16 mouse cellular contexts compared by ENCODE assay signal in genomic region chr3:82048681-82049080, GRCm38 (mm10). TPM values are rescaled to one million over a fixed set of nuclear protein-coding genes. Genes with fewer than 3 reads are reported as not detected.
DNase-seq lines count a peak whose midpoint lies in the region; ATAC-seq and TF ChIP-seq lines count a peak whose summit lies in the region.
"Had no signal": no experiment of that assay in that cellular context is flagged by ENCODE, and none has a peak within 500 bp of the region (broad histone marks: within the 10 kb centered on the region; RNA-seq: fewer than 3 reads in every experiment).

No protein-coding gene starts in this region.

- H3K4me3 ChIP-seq in lung, embryonic 14.5 days (ENCODE audit: low read depth, low read length) = no peak overlapping the region
- no peak overlapping the region for H3K4me3 ChIP-seq in lung, adult 2 months (replicated peaks; ENCODE audit: extremely low read depth, low read depth, low read length)
- H3K4me3 ChIP-seq in lung, embryonic 15.5 days = no peak overlapping the region
- H3K4me3 ChIP-seq in stomach, embryonic 14.5 days (ENCODE audit: low read depth, low read length) = no peak overlapping the region
- H3K4me3 ChIP-seq: embryonic facial prominence, embryonic 13.5 days; heart, embryonic 13.5 days had no signal

- no peaks in the 10 kb centered on the region for H3K9me3 ChIP-seq in lung, embryonic 14.5 days (ENCODE audit: low read depth, low read length)
- no peaks in the 10 kb centered on the region for H3K9me3 ChIP-seq in lung, embryonic 15.5 days
- no peaks in the 10 kb centered on the region for H3K9me3 ChIP-seq in stomach, embryonic 14.5 days (ENCODE audit: control insufficient read depth, low read depth, low read length)
- H3K9me3 ChIP-seq: embryonic facial prominence, embryonic 13.5 days; heart, embryonic 13.5 days had no signal

- no peaks in the 10 kb centered on the region for H3K27me3 ChIP-seq in lung, embryonic 14.5 days (ENCODE audit: insufficient read depth, low read length)
- no peaks in the 10 kb centered on the region for H3K27me3 ChIP-seq in lung, embryonic 15.5 days
- no peaks in the 10 kb centered on the region for H3K27me3 ChIP-seq in stomach, embryonic 14.5 days (ENCODE audit: control insufficient read depth, insufficient read depth, low read length)
- H3K27me3 ChIP-seq: embryonic facial prominence, embryonic 13.5 days; heart, embryonic 13.5 days had no signal

- peak; percentile 35 for DNase-seq in embryo, embryonic 10 days (ENCODE audit: low spot score)
- no peak for DNase-seq in embryo, embryonic 9.5 days (ENCODE audit: extremely low spot score)
- DNase-seq in lung, embryonic 14.5 days = peak; percentile 81
- no peak for DNase-seq in lung, adult 2 months
- no peak for DNase-seq in yolk sac, embryonic 10.5 days (ENCODE audit: low spot score)
- no peak for DNase-seq in heart, postnatal 14 days
- DNase-seq: adrenal gland, adult 8-10 months; cerebellum, adult 18-20 months; gastrocnemius, postnatal 10 days; liver, postnatal 0 days; right cerebral cortex, postnatal 4 days had no signal

- H3K4me2 ChIP-seq in lung, embryonic 14.5 days = 0 out of 2 replicates have a peak overlapping the region, but pooled peaks have one; percentile 21
- H3K4me2 ChIP-seq in lung, embryonic 15.5 days = no peak overlapping the region
- no peak overlapping the region for H3K4me2 ChIP-seq in stomach, embryonic 14.5 days (replicated peaks; ENCODE audit: low read depth, low read length)
- H3K4me2 ChIP-seq: embryonic facial prominence, embryonic 13.5 days; heart, embryonic 13.5 days had no signal

- peaks cover 34% of the 10 kb centered on the region for H3K36me3 ChIP-seq in lung, embryonic 14.5 days (ENCODE audit: insufficient read depth)
- H3K36me3 ChIP-seq in lung, embryonic 15.5 days = no peaks in the 10 kb centered on the region
- H3K36me3 ChIP-seq in stomach, embryonic 14.5 days (ENCODE audit: control insufficient read depth, insufficient read depth, low read length) = peaks cover 13% of the 10 kb centered on the region; the same call in 1 of the 2 replicates
- H3K36me3 ChIP-seq: embryonic facial prominence, embryonic 13.5 days had no signal

- peaks cover 32% of the 10 kb centered on the region for H3K4me1 ChIP-seq in lung, embryonic 14.5 days (ENCODE audit: insufficient read depth)
- H3K4me1 ChIP-seq in lung, adult 2 months (ENCODE audit: control insufficient read depth, insufficient read depth, low read length) = peaks cover 4% of the 10 kb centered on the region; the same call in 1 of the 2 replicates
- H3K4me1 ChIP-seq in lung, embryonic 15.5 days = peaks cover 58% of the 10 kb centered on the region
- H3K4me1 ChIP-seq in stomach, embryonic 14.5 days (ENCODE audit: control insufficient read depth, insufficient read depth, low read length) = peaks cover 16% of the 10 kb centered on the region

- H3K9ac ChIP-seq in lung, embryonic 14.5 days = no peak overlapping the region
- H3K9ac ChIP-seq in lung, embryonic 15.5 days = no peak overlapping the region
- H3K9ac ChIP-seq in stomach, embryonic 14.5 days (replicated peaks; ENCODE audit: low read depth, low read length) = no peak overlapping the region
- H3K9ac ChIP-seq: embryonic facial prominence, embryonic 13.5 days; heart, embryonic 13.5 days; liver, postnatal 0 days had no signal

- no peak for TF ChIP-seq POLR2A in lung, adult 2 months (IDR thresholded peaks at IDR 0.05; ENCODE audit: borderline replicate concordance, extremely low read depth, low read depth, low read length)

- intact Hi-C loops in heart, postnatal 14 days (cut with DNase I) = loop anchor here (5.0 to 10.0 kb wide), 2 partner anchors 166 to 304 kb away; no protein-coding TSS in a partner anchor

- WGBS in lung, embryonic 14.5 days = 34% methylated on average over 7 of the region's 7 CpGs
- 37% methylated on average over 7 of the region's 7 CpGs for WGBS in lung, adult 2 months
- WGBS in lung, embryonic 15.5 days = 35% methylated on average over 7 of the region's 7 CpGs
- 38% methylated on average over 7 of the region's 7 CpGs for WGBS in stomach, embryonic 14.5 days

- no peak for TF ChIP-seq CTCF in lung, embryonic 14.5 days (IDR thresholded peaks at IDR 0.05; ENCODE audit: low read depth)
- TF ChIP-seq CTCF in lung, adult 2 months (IDR thresholded peaks at IDR 0.05; ENCODE audit: insufficient read depth, low read length) = no peak

- H3K27ac ChIP-seq in lung, embryonic 14.5 days (ENCODE audit: low read depth) = peak overlapping the region; percentile 80
- peak overlapping the region; percentile 53; the same call in 1 of the 2 replicates for H3K27ac ChIP-seq in lung, embryonic 15.5 days
- peak overlapping the region; percentile 72 for H3K27ac ChIP-seq in stomach, embryonic 14.5 days (ENCODE audit: low read length)
- H3K27ac ChIP-seq: embryonic facial prominence, embryonic 13.5 days; heart, embryonic 13.5 days had no signal

- ATAC-seq in lung, embryonic 14.5 days (ENCODE audit: insufficient read depth) = no peak
- no peak for ATAC-seq in lung, embryonic 15.5 days (ENCODE audit: borderline replicate concordance, extremely low read depth, low FRiP score, low TSS enrichment)
- no peak for ATAC-seq in stomach, embryonic 14.5 days (ENCODE audit: insufficient number of reproducible peaks, insufficient read depth, low FRiP score, low read depth)
- ATAC-seq: inflammation-experienced regulatory T-cells, adult 6 months; liver, postnatal 0 days had no signal

RNA-seq across cellular contexts. Expression of gene Gucy1b1, which starts 25.8 kb away (rescaled TPM):
- polyA plus RNA-seq in lung, embryonic 14.5 days (2014; fragmentation: Nextera tagmentation; extraction: Ambion mirVana) = 73.5 and 75.6 TPM in 2 replicates
- polyA plus RNA-seq in lung, adult 2 months (2012; rRNA removed) = 36.0 and 58.4 TPM in 2 replicates
- 76.5 and 79.2 TPM in 2 replicates for polyA plus RNA-seq in lung, embryonic 15.5 days (2015; fragmentation: Nextera tagmentation; extraction: Ambion mirVana)
- polyA plus RNA-seq in stomach, embryonic 14.5 days (2014; fragmentation: Nextera tagmentation; extraction: Ambion mirVana) = 64.6 and 69.3 TPM in 2 replicates
- total RNA-seq in heart, postnatal 14 days (2021) = 10 to 100 TPM; 19.8 to 21.1 TPM

Comparison
In these comparisons a context has a peak if more than half of its experiments do, and no peak if none do; other contexts are left out.
1. DNase-seq: peak in embryo, embryonic 10 days (single experiment) and lung, embryonic 14.5 days (single experiment); none in embryo, embryonic 9.5 days (single experiment), lung, adult 2 months (single experiment), yolk sac, embryonic 10.5 days (single experiment) and heart, postnatal 14 days (0 of 2).
2. Peak in every context shown above with its lines, with median percentiles within 50 percentile points of each other: H3K27ac ChIP-seq.